Mouse (Mus musculus): ENCODE measurements at regions not wholly inside any gene's neighbourhood (a gene's known extent, or its start where the extent isn't known, plus 50 kb on each side); places are given as distances from the start of the nearest gene placed in this dataset.

GRCm38 (mm10) chr1:128669241-128669666, 77.2 kb upstream of the Cxcr4 start:
- TF ChIP-seq CTCF (IDR thresholded peaks at IDR 0.05; ENCODE audit: extremely low read depth, insufficient read depth, low read length), result no peak
- no peak for TF ChIP-seq POLR2A (IDR thresholded peaks at IDR 0.05; ENCODE audit: extremely low read depth, insufficient read depth, low read length)
